Mouse (Mus musculus) natural killer cell, adult 2 months (primary cell): ENCODE data around the gene Coro1c.

Experiments used
- DNase-seq, 2 experiments: peaks; one replicate each; pipeline ENCODE4 v3.0.0; 2022; ENCODE audit warnings: low spot score in 2 of 2

Coro1c gene

GRCm38 (mm10) chr5:113884750-113885149 is 23.8 kb downstream of the Coro1c start:
- no peak for DNase-seq

- no peak for DNase-seq
Observed at GRCm38 (mm10) chr5:113883384-113883771, 25.2 kb downstream of the Coro1c start.

DNA sequence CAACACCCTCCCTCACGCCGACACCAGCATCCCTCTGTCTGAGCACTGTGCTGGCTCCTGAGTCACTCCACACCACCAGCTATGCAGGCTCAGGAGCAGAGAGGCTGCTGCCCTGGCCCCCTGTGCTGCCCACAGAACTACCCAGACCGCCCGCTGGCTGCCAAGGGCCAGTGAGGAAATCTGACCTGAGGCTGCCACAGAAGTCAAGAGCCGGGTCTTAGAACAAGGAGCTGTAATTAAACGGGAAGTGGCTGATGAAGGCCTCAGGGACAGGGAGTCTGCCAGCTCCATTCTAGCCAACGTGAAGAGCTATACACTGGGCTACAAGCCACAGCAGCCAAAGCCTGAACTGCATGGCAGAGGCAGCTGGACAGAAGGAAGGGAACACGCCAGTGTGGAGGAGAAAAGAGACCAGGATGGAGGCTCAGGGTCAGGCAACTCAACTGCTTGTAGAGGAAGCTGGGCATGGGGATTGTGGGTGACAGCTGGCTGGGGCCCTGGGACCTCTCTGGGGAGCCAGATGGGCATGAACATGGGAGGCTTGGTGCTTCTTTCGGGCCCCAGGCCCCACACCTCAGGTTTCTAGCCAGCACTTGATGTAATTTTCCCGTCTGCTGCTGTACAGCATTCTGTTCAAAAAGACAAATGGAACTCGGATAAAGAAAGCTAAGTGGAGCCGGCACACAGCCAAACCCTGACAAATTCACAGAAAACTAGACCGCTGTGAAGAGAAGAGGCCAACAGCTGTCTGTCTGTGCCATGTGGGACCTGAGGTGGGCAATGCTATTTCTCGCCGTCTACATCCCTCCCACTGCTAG is 25.8 kb downstream of the Coro1c start:
- DNase-seq: no peak

- DNase-seq: no peak
Observed at GRCm38 (mm10) chr5:113881136-113881535, 27.4 kb downstream of the Coro1c start.

- DNase-seq: no peak
Observed at GRCm38 (mm10) chr5:113878943-113879617, 29.5 kb downstream of the Coro1c start.

DNA sequence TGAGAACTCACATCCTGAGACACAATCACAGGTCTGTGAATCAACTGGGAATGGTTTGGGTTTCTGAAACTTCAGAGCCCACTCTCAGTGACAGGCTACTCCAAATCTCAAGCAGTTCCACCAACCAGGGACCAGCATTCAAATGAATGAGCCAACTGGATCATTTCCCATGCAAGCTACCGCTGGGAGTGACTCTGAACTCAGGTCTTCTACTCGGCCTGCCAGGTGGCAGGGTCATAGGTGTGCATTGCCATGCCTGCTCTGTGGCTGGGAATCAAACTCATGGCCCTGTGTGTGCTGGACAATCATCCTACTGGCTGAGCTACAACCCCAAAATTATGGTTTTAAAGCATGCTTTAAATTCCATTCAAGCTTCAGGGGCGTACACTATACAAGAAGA is 31.0 kb downstream of the Coro1c start:
- no peak for DNase-seq

DNA sequence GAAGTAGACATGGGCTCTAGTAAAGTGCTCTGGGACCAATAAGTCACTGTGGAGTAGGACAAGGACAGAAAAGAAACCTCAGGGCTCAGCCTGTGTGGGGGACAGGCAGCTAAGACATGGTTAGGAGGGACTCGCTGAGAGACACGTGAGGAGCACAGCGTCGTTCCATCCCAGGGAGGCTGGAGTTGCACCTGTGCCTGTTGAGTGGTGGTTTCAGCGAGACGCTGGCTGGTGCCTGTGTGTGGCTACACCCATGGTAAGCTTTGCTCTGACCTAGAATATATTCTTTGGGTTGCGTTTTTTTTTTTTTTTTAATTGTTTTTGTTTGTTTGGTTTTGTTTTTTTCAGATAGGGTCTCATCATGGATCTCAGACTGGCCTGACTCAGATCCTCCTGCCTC is 32.4 kb downstream of the Coro1c start:
- DNase-seq: no peak

DNA sequence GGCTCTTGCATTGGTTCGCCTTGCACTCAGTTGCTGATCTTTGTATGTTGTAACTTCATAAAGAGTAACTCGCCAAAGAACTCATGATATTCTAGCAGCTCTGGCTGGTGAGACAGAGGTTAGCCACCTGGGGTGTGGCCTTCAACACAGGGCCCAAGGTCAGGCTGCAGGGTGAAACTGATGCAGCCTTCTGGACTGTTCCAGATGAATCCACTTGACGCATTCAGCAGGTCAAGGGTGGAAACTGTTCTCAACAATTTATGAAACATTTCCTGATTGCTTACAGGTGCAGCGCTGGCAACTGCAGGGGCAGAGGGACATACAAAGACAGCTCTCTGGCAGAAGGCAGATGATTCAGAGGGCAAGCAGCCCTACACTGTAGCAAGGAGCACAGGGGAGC is 32.9 kb downstream of the Coro1c start:
- no peak for DNase-seq

- no peak for DNase-seq
Observed at GRCm38 (mm10) chr5:113874063-113875024, 34.2 kb downstream of the Coro1c start.

DNA sequence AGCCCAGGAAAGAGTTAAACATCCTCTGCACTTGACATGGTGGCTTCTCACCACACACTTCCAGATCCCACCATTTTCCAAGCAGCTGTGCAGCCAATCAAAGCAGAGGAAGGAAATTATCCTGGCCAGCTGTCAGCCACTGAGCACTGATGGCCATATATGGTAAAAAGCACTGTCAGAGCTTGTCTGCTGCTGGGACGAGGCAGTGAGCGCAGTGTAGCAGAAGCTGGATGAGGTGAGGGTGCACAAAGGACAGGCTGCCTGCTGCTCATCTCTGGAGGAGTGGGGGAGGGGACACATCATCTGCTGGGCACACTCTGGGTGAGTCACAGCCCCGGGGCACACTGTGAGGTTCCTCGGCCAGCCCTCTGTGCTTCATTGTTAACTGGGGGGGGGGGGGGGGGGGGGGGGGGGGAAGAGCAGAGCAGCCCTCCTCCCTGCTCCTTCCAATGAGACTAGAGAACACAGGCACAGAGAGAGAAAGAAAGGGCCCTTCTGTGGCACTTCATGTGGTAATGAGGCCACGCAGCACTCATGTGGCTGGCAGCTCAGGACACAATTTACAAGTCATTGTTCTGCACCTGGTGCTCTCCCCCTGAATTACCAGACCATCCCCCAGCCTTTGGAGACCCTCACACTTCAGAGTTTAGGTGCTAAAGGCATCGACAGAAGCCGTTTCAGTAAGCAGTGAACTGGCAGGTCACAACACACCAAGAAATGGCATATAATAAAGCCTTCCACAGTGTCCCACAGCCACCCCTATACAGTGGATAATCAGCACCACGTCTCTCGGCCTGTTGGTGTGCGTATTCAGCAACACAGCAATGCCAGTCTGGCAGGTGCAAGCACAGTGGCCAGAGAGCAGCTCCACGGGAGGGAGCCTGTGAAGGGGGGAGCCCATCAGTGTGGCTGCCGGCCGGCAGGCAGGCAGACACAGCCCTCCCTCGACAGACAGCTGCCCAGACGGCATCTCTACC is 35.3 kb downstream of the Coro1c start:
- DNase-seq: peak; percentile 61 to 65

GRCm38 (mm10) chr5:113871903-113872548 is 36.5 kb downstream of the Coro1c start:
- no peak for DNase-seq

GRCm38 (mm10) chr5:113870393-113871040 is 38.0 kb downstream of the Coro1c start:
- DNase-seq: no peak

- DNase-seq: peak; percentile 58 to 72
Observed at GRCm38 (mm10) chr5:113869132-113869531, 39.4 kb downstream of the Coro1c start.

GRCm38 (mm10) chr5:113864992-113865391 is 43.6 kb downstream of the Coro1c start:
- no peak for DNase-seq

DNA sequence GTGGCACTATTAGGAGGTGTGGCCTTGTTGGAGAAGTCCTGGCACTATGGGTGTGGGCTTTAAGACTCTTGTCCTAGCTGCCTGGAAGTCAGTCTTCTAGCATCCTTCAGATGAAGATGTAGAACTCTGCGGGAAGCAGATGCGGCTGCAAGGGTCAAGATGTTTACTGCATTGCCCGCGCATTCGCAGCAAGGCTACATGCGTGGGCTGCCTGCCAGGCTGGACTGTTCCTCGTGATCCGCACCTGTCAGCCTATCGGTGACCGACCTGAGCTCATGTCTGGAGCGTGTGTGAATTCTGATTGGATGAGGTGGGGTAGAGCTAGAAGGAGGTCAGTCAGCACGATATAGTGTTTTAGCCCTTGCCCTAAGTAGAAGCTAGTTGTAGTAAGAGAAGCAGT is 44.6 kb downstream of the Coro1c start:
- DNase-seq: no peak

- DNase-seq: no peak
Observed at GRCm38 (mm10) chr5:113862418-113862817, 46.1 kb downstream of the Coro1c start.

- DNase-seq: peak in 1 of 2 experiments; percentile 38
Observed at GRCm38 (mm10) chr5:113861294-113861693, 47.3 kb downstream of the Coro1c start.

GRCm38 (mm10) chr5:113858971-113859370 is 49.6 kb downstream of the Coro1c start:
- DNase-seq: no peak

GRCm38 (mm10) chr5:113858550-113858949 is 50.0 kb downstream of the Coro1c start:
- no peak for DNase-seq

DNA sequence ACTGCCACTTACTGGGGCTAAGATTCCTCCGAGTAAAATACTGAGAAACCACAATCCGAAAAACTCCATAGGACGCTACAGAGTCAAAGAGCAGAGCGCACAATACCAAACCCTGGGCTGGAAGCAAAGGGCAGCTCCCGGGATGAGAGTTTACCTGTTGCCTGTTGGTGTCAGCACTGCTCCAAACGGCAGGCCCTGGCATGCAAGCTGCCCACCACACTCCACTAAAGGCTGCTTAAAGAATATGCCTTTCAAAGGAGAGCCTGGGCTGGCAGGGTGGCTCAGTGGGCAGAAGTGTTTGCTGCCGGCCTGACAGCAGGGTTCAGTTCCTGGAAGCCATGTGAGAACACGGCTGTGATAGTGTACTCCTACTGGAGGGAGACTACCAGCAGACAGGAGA is 50.9 kb downstream of the Coro1c start:
- DNase-seq: no peak
